Mouse (Mus musculus): ENCODE measurements around the gene Peli2.
A peak's percentile ranks its signal among the peaks of the same experiment; 100 is the strongest.

The Peli2 gene

GRCm38 (mm10) chr14:48196804-48197203 is 76.2 kb downstream of the Peli2 start:
- no peak for DNase-seq

GRCm38 (mm10) chr14:48197287-48197686 is 76.7 kb downstream of the Peli2 start:
- DNase-seq: no peak

- DNase-seq: no peak
Observed at GRCm38 (mm10) chr14:48198190-48198954, 77.7 kb downstream of the Peli2 start.

- no peak for DNase-seq
Observed at GRCm38 (mm10) chr14:48198957-48199356, 78.3 kb downstream of the Peli2 start.

- DNase-seq: no peak
Observed at GRCm38 (mm10) chr14:48199506-48199905, 78.9 kb downstream of the Peli2 start.

GRCm38 (mm10) chr14:48200291-48200690 is 79.7 kb downstream of the Peli2 start:
- no peak for DNase-seq

- DNase-seq: no peak
Observed at GRCm38 (mm10) chr14:48200788-48201187, 80.2 kb downstream of the Peli2 start.

- no peak for DNase-seq
Observed at GRCm38 (mm10) chr14:48201403-48201802, 80.8 kb downstream of the Peli2 start.

- DNase-seq: no peak
Observed at GRCm38 (mm10) chr14:48202096-48203036, 81.7 kb downstream of the Peli2 start.

GRCm38 (mm10) chr14:48205044-48205443 is 84.4 kb downstream of the Peli2 start:
- no peak for DNase-seq

GRCm38 (mm10) chr14:48205635-48206034 is 85.0 kb downstream of the Peli2 start:
- DNase-seq: no peak

- peak; percentile 16 for DNase-seq
Observed at GRCm38 (mm10) chr14:48207119-48207518, 86.5 kb downstream of the Peli2 start.

GRCm38 (mm10) chr14:48207746-48208640 is 87.4 kb downstream of the Peli2 start:
- no peak for DNase-seq

GRCm38 (mm10) chr14:48209436-48209835 is 88.8 kb downstream of the Peli2 start:
- DNase-seq: no peak

GRCm38 (mm10) chr14:48210089-48210488 is 89.5 kb downstream of the Peli2 start:
- no peak for DNase-seq

- no peak for DNase-seq
Observed at GRCm38 (mm10) chr14:48211526-48211925, 90.9 kb downstream of the Peli2 start.

GRCm38 (mm10) chr14:48212839-48213238 is 92.2 kb downstream of the Peli2 start:
- DNase-seq: no peak

GRCm38 (mm10) chr14:48213593-48213992 is 93.0 kb downstream of the Peli2 start:
- no peak for DNase-seq

- no peak for DNase-seq
Observed at GRCm38 (mm10) chr14:48222051-48222450, 101.4 kb downstream of the Peli2 start.

GRCm38 (mm10) chr14:48222684-48223083 is 102.1 kb downstream of the Peli2 start:
- no peak for DNase-seq

GRCm38 (mm10) chr14:48224203-48224602 is 103.6 kb downstream of the Peli2 start:
- no peak for DNase-seq

GRCm38 (mm10) chr14:48224861-48225300 is 104.3 kb downstream of the Peli2 start:
- DNase-seq: no peak
